Mouse (Mus musculus): ENCODE results near the gene Ceacam20.
"Not testable (repeated sequence)": the region's sequence is repeated elsewhere in the genome, so short reads cannot be mapped to it uniquely, and the experiment has no call there.

Gene Ceacam20

GRCm38 (mm10) chr7:19964985-19965579, at the start of gene Ceacam20:
Ceacam20 (plus strand) TSS chr7:19965412.
- no peak for DNase-seq (ENCODE audit: extremely low read depth, low read depth)

GRCm38 (mm10) chr7:19920166-19920505, 45.1 kb upstream of the Ceacam20 start:
- no peak for DNase-seq (ENCODE audit: extremely low read depth, low read depth)

- DNase-seq (ENCODE audit: extremely low read depth, low read depth): no peak
Measured at GRCm38 (mm10) chr7:19920506-19921261, 44.5 kb upstream of the Ceacam20 start, which contains the start of gene Pvr. Pvr (minus strand) TSS chr7:19921160.

- no peak for DNase-seq (ENCODE audit: extremely low read depth, low read depth)
Measured at GRCm38 (mm10) chr7:19923354-19923753, 41.9 kb upstream of the Ceacam20 start.

GRCm38 (mm10) chr7:19923797-19924196, 41.4 kb upstream of the Ceacam20 start:
- no peak for DNase-seq (ENCODE audit: extremely low read depth, low read depth)

- no peak for DNase-seq (ENCODE audit: extremely low read depth, low read depth)
Measured at GRCm38 (mm10) chr7:19925376-19925775, 39.8 kb upstream of the Ceacam20 start.

- no peak for DNase-seq (ENCODE audit: extremely low read depth, low read depth)
Measured at GRCm38 (mm10) chr7:19926849-19927480, 38.2 kb upstream of the Ceacam20 start.

- DNase-seq (ENCODE audit: extremely low read depth, low read depth): no peak
Measured at GRCm38 (mm10) chr7:19928486-19928885, 36.7 kb upstream of the Ceacam20 start.

GRCm38 (mm10) chr7:19930481-19930880, 34.7 kb upstream of the Ceacam20 start:
- not testable (repeated sequence) for DNase-seq (ENCODE audit: extremely low read depth, low read depth)

- peak; percentile 46 for DNase-seq (ENCODE audit: extremely low read depth, low read depth)
Measured at GRCm38 (mm10) chr7:19932133-19932876, 32.9 kb upstream of the Ceacam20 start.

GRCm38 (mm10) chr7:19932877-19933809, 32.1 kb upstream of the Ceacam20 start:
- DNase-seq (ENCODE audit: extremely low read depth, low read depth): peak; percentile 54

- DNase-seq (ENCODE audit: extremely low read depth, low read depth): no peak
Measured at GRCm38 (mm10) chr7:19935171-19935751, 30.0 kb upstream of the Ceacam20 start.

- DNase-seq (ENCODE audit: extremely low read depth, low read depth): no peak
Measured at GRCm38 (mm10) chr7:19935961-19936360, 29.3 kb upstream of the Ceacam20 start.

GRCm38 (mm10) chr7:19937229-19937821, 27.9 kb upstream of the Ceacam20 start:
- no peak for DNase-seq (ENCODE audit: extremely low read depth, low read depth)

- peak; percentile 15 for DNase-seq (ENCODE audit: extremely low read depth, low read depth)
Measured at GRCm38 (mm10) chr7:19939555-19940235, 25.5 kb upstream of the Ceacam20 start.

- DNase-seq (ENCODE audit: extremely low read depth, low read depth): peak; percentile 44
Measured at GRCm38 (mm10) chr7:19940256-19940655, 25.0 kb upstream of the Ceacam20 start.

GRCm38 (mm10) chr7:19944709-19945108, 20.5 kb upstream of the Ceacam20 start:
- no peak for DNase-seq (ENCODE audit: extremely low read depth, low read depth)

- DNase-seq (ENCODE audit: extremely low read depth, low read depth): no peak
Measured at GRCm38 (mm10) chr7:19945201-19945600, 20.0 kb upstream of the Ceacam20 start.

- no peak for DNase-seq (ENCODE audit: extremely low read depth, low read depth)
Measured at GRCm38 (mm10) chr7:19945821-19946515, 19.2 kb upstream of the Ceacam20 start.
